Mouse (Mus musculus): ENCODE measurements around the gene Slc26a8. TPM values are rescaled to one million over a fixed set of nuclear protein-coding genes. Genes with fewer than 3 reads are reported as not detected.

Gene Slc26a8
- polyA plus RNA-seq, 1 experiment from 2014 or later = 0.75 TPM

DNA sequence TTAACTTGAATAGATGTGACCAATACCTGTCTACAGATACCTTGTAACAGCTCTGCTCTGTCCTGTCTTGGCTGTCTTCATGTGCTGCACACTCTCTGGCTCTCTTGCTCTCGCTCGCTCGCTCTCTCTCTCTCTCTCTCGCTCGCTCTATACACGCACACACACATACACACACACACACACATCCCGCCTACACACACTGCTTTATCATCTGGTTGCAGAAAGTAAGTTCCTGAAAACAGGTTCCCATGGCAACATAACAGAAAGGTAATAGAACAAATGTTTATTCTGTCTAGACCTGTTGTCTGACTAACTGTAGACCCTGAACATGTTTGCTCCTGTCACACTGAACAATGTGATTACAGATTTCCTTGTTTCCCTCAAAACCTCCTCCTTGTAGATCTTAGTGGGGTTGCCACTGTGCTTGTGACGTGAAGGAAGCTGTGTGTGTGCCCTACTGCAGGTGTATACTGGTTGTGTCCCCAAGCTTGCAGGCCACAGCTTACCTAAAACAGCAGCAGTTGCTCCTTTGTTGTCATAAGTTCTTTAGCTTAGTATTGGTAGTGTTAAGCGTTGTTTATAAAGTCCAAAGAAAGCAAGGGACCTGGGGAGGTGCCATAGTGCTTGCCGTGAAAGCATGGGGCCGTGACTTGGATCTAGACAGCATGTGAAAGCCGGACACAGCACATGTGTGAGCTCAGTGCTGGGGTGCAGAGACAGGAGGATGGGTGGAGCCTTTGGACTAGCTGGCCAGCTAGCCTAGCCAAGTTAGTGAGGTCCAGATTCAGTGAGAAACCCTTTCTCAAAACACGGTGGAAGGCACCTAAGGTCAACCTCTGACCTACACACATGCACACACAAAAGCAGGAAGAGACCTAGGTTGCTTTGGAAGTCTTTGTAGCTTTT, 7.5 kb upstream of the Slc26a8 start:
- no peak overlapping the region for H3K4me2 ChIP-seq (replicated peaks)
- H3K9ac ChIP-seq = no peak overlapping the region
- H3K36me3 ChIP-seq = no peaks in the 10 kb centered on the region
- peaks cover 38% of the 10 kb centered on the region for H3K4me1 ChIP-seq
- H3K27ac ChIP-seq = no peak overlapping the region
- H3K9me3 ChIP-seq = no peaks in the 10 kb centered on the region
- ATAC-seq (ENCODE audit: low FRiP score, low read depth) = no peak
- no peak overlapping the region for H3K4me3 ChIP-seq
- WGBS = 82% methylated on average over 13 of the region's 13 CpGs
- H3K27me3 ChIP-seq (replicated peaks) = no peaks in the 10 kb centered on the region

DNA sequence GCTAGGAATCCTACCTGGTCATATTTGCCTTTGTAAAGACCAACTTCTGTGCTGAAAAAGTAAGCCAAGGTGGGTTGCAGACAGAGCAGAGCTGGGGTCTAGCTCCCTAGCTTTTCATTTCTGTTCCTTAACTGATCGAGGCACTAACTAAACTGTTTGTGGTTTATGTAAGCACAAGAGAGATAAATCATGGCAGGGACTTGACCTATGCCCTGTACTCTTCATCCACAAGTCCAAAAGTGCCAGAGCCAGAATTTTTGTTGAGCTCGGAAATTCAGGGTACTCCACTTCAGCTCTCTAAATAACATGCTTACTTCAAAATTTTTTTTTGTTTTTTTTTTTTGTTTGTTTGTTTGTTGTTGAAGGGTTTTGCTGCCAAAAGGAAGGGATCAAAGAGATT, 6.6 kb upstream of the Slc26a8 start:
- WGBS = 45% methylated on average over 2 of the region's 2 CpGs
- Histone ChIP-seq H3K36me3 (no peaks in the 10 kb centered on the region), H3K27me3 (replicated peaks) (no peaks in the 10 kb centered on the region), H3K4me3 (no peak overlapping the region), H3K9ac (0 out of 2 replicates have a peak overlapping the region, but pooled peaks have one; percentile 21), H3K4me1 (peaks cover 39% of the 10 kb centered on the region), H3K4me2 (replicated peaks) (no peak overlapping the region), H3K27ac (no peak overlapping the region), H3K9me3 (no peaks in the 10 kb centered on the region)
- ATAC-seq (ENCODE audit: low FRiP score, low read depth) = no peak

DNA sequence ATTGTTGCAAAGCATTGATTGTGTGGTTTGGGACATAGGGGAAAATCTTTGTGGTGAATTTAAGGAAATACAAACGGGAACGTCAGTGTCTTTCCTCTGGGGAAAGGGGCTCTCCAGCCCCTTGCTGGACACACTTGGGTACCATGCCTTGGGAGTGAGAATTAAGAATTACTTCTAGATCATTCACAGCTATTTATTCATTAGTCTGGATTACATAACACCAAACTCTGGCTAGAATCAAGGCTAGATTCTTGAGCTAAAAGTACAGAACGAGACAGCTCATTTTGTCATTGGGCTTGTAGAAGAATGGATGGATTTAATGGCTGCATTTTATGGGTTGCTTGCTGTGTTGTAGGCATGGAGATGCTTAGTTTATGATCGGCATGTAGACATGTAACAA, 4.8 kb upstream of the Slc26a8 start:
- no peak for ATAC-seq (ENCODE audit: low FRiP score, low read depth)
- Histone ChIP-seq H3K9ac (no peak overlapping the region), H3K36me3 (no peaks in the 10 kb centered on the region), H3K4me2 (replicated peaks) (no peak overlapping the region), H3K4me3 (no peak overlapping the region), H3K27ac (no peak overlapping the region), H3K27me3 (replicated peaks) (no peaks in the 10 kb centered on the region), H3K9me3 (no peaks in the 10 kb centered on the region), H3K4me1 (peaks cover 42% of the 10 kb centered on the region)
- 73% methylated on average over 4 of the region's 4 CpGs for WGBS

DNA sequence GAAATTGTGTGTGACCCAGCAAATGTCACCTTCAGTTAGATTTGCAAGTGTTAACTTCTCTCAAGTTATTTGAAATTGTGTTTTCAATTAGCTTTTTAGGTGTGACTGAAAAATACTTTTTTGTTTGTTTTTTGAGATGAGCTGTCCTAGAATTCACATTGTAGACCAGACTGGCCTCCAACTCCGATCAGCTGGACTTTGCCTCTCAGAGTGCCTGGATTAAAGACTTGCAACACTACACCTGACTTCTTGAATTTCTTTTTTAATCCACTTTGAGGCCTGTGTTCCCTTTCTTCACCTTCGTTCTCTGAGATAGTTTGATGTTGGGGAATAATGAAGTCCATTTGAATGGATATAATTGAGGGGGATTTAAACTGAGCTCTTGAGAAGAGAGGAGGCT, 4.0 kb upstream of the Slc26a8 start:
- Histone ChIP-seq H3K27me3 (replicated peaks) (peaks cover 5% of the 10 kb centered on the region), H3K4me3 (no peak overlapping the region), H3K4me1 (peaks cover 49% of the 10 kb centered on the region), H3K9me3 (no peaks in the 10 kb centered on the region), H3K4me2 (replicated peaks) (no peak overlapping the region; the same call in 1 of the 2 replicates), H3K9ac (no peak overlapping the region; the same call in 1 of the 2 replicates), H3K36me3 (no peaks in the 10 kb centered on the region), H3K27ac (no peak overlapping the region)
- WGBS = 76% methylated on average over 2 of the region's 2 CpGs
- no peak for ATAC-seq (ENCODE audit: low FRiP score, low read depth)

DNA sequence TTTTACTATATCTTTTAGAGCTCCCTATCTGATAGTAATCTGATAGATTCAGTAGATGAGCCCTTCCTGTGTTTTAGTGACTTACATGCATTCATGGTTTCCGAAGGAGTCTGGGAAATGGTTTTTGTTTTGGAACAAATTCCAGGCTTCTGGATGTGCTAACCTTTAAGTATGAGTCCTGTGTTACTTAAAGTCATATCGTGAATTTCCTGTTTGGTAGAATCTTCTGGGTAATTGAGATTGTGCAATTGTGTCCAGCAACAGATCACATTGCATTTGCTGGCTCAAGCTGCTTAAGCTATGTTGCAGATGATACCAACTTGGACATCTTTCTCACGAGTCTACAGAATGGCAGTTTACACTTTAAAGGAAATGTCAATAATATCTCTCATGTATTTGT, 3.1 kb upstream of the Slc26a8 start:
- Histone ChIP-seq H3K27ac (no peak overlapping the region), H3K9ac (no peak overlapping the region), H3K4me3 (peak overlapping the region; percentile 97; the same call in 1 of the 2 replicates), H3K9me3 (no peaks in the 10 kb centered on the region), H3K4me1 (peaks cover 44% of the 10 kb centered on the region), H3K4me2 (replicated peaks) (peak overlapping the region; percentile 77), H3K36me3 (no peaks in the 10 kb centered on the region), H3K27me3 (replicated peaks) (peaks cover 7% of the 10 kb centered on the region)
- 57% methylated on average over 3 of the region's 3 CpGs for WGBS
- ATAC-seq (ENCODE audit: low FRiP score, low read depth) = no peak

DNA sequence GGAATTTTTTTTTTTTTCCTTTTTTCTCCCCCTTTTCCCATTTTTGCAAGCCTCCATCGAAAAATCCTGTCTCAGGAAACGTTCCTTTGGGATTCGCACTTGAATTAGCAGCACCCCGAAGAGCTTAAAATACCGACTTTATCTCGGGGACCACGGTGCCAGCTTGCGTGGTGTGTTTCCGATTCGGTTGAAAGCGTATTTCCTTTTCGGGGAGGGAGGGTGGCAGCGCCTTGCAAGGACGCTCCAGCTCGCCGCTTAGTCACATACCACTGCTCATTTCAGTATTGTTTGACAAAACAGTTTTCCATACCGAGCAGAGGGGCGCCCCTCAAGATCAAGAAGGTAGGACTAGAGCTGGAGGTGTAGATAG, 2.3 kb upstream of the Slc26a8 start:
- Histone ChIP-seq H3K27ac (0 out of 2 replicates have a peak overlapping the region, but pooled peaks have one; percentile 92), H3K4me2 (replicated peaks) (peak overlapping the region; percentile 77), H3K9ac (peak overlapping the region; percentile 85), H3K36me3 (no peaks in the 10 kb centered on the region), H3K27me3 (replicated peaks) (peaks cover 7% of the 10 kb centered on the region), H3K4me1 (peaks cover 37% of the 10 kb centered on the region), H3K4me3 (peak overlapping the region; percentile 97), H3K9me3 (no peaks in the 10 kb centered on the region)
- no peak for ATAC-seq (ENCODE audit: low FRiP score, low read depth)
- WGBS = under 1% methylated on average over 18 of the region's 18 CpGs

DNA sequence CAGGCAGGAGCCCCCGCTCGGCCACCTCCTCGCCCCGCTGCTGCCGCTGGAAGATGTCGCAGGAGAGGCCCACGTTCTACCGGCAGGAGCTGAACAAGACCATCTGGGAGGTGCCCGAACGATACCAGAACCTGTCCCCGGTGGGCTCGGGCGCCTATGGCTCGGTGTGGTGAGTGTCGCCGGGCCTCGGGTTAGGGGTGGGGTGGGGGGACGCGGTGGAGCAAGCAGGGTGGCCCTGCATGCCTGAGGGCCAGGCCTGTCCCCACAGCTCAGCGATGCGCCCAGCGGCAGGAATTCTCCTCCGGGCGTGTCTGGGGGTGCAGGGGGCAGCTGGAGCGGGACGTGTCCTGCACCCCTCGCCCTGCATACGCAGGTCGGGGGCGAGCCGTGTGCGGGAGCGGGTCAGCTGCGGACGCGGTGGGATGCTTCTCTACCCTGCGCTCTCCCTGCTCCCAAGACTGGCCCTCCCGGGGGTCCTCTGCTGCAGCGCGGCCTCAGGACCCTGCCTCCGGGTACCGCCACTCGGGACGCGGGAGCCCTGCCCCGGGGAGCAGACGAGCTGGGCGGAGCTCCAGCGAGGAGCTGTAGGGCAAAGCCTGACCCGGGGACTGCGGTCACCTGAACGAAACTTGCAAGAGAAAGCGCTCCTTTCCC, 1.8 kb upstream of the Slc26a8 start:
- Histone ChIP-seq H3K4me3 (peak overlapping the region; percentile 97), H3K4me1 (peaks cover 32% of the 10 kb centered on the region), H3K36me3 (no peaks in the 10 kb centered on the region), H3K4me2 (replicated peaks) (peak overlapping the region; percentile 77), H3K9me3 (no peaks in the 10 kb centered on the region), H3K9ac (peak overlapping the region; percentile 85), H3K27me3 (replicated peaks) (peaks cover 7% of the 10 kb centered on the region), H3K27ac (peak overlapping the region; percentile 92)
- WGBS = under 1% methylated on average over 50 of the region's 53 CpGs
- ATAC-seq (ENCODE audit: low FRiP score, low read depth) = peak; percentile 72

DNA sequence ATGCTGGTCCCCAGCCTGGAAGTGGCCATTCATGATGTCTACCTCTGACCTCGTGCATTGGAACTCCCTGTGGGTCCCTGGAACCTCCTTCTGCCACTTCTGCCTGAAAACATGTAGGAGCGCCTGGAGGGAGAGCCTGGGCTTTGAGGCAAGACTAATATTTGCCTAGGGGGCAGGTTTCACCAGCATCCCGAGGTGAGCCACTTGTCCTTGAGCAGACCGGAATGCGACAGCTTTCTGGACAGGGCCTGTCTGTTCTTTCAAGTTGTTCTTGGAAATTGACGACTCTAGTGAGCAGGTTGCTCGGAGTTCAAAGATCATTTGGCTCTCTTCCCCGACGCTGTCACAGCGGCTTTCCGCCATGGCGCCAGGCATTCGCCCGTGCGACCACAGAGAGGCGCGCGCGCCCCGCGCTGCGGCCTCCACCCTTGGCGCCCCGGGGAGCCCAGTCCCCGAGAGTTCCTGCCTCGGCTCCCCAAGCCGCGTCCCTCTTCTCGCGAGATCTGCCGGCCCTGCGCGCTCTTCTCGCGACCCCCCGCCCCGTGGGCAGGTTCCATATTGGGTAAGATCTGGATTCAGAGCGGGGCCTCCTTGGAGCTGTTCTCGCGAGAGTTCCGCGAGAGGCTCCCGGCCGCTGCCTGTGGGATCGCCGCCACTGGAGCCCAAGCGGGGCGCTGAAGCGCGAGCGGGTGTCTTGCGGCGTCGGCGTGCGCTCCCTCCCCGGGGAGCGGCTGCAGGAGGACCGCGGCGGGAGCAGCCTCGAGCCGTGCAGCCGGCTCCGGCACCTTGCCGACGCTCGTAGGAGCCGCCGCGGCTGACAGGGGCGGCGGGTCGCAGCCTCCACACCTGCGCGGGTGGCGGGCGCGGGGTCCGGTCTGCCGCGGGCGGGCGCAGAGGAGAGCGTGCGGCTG, 998 bp upstream of the Slc26a8 start, which contains the start of gene Mapk14:
Mapk14 (plus strand) TSS at position 554 of the 911 bp plus-strand sequence.
- Histone ChIP-seq H3K4me3 (peak within 1 kb of the TSS; percentile 97), H3K9me3 (no peaks in the 10 kb centered on the region), H3K4me2 (replicated peaks) (peak within 1 kb of the TSS; percentile 77), H3K36me3 (no peaks in the 10 kb centered on the region), H3K27ac (peak within 1 kb of the TSS; percentile 92), H3K27me3 (replicated peaks) (peaks cover 7% of the 10 kb centered on the region), H3K9ac (peak within 1 kb of the TSS; percentile 85), H3K4me1 (peaks cover 27% of the 10 kb centered on the region)
- peak; percentile 94 for ATAC-seq (ENCODE audit: low FRiP score, low read depth)
- WGBS = under 1% methylated on average over 85 of the region's 86 CpGs

DNA sequence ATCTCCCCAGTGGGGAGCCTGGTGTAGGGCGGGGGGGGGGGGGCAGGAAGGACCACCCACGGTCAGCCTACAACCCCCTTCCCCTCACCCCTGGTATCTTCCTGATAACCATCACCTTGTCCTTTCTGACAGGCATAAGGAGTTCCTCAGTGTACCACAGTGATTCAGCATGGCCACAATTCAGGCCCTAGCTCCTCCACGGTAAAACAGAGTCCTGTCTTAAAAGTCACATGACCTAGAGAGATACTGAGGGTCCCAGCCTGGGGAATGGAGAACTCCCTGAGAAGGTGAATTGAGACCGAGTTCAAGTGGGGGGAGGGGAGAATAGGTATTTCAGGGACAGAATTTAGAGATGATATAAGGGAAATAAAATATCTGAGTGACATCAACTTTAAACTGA, 2.7 kb downstream of the Slc26a8 start:
- H3K9me3 ChIP-seq = no peaks in the 10 kb centered on the region
- no peak overlapping the region for H3K9ac ChIP-seq
- WGBS = 51% methylated on average over 4 of the region's 4 CpGs
- ATAC-seq (ENCODE audit: low FRiP score, low read depth) = no peak
- no peak overlapping the region for H3K4me2 ChIP-seq (replicated peaks)
- no peaks in the 10 kb centered on the region for H3K36me3 ChIP-seq
- no peak overlapping the region for H3K4me3 ChIP-seq
- H3K27ac ChIP-seq = no peak overlapping the region
- H3K4me1 ChIP-seq = peaks cover 10% of the 10 kb centered on the region
- H3K27me3 ChIP-seq (replicated peaks) = peaks cover 7% of the 10 kb centered on the region

DNA sequence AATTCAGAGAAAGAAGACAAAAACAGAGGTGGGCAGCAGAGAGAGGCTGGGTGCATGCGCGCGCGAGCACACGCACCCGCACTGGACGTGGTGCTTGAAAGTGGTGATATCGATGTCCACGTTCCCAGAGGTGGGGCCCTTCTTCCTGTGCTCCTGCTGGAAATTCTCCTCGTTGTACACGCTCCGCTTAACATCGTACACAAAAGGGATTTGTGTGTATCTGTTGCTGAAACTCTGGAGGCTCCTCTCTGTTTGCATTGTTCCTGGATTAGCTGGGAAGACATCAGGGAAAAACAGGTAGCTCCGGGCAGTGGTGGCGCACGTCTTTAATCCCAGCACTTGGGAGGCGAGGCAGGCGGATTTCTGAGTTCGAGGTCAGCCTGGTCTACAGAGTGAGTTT, 5.4 kb downstream of the Slc26a8 start:
- Histone ChIP-seq H3K4me3 (no peak overlapping the region), H3K9ac (no peak overlapping the region), H3K4me1 (peaks cover 5% of the 10 kb centered on the region), H3K36me3 (no peaks in the 10 kb centered on the region), H3K9me3 (no peaks in the 10 kb centered on the region), H3K27ac (no peak overlapping the region), H3K27me3 (replicated peaks) (peaks cover 7% of the 10 kb centered on the region), H3K4me2 (replicated peaks) (no peak overlapping the region)
- 81% methylated on average over 19 of the region's 19 CpGs for WGBS
- no peak for ATAC-seq (ENCODE audit: low FRiP score, low read depth)

DNA sequence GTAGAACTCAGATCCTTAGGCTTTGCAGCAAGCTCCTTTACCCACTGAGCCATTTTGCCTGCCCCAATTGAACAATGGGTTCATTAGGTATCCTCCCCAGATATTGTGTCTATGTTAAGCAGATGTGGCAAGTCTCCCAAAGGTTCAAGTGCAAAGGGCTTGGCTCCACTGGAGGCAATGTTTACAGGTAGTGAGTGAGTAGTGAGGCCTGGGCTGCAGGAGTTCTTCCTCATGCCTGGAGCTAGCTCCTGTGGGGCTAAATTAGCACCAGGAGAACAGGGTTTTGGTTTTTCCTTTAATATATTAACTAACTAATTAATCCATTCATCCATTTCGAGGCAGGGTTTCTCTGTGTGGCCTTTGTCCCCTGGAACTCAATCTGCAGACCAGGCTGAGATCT, 6.4 kb downstream of the Slc26a8 start:
- no peaks in the 10 kb centered on the region for H3K9me3 ChIP-seq
- H3K36me3 ChIP-seq = no peaks in the 10 kb centered on the region
- no peak for ATAC-seq (ENCODE audit: low FRiP score, low read depth)

More for the DNA sequence above, 6.4 kb downstream of the Slc26a8 start:
- no peaks in the 10 kb centered on the region for H3K4me1 ChIP-seq
- H3K4me2 ChIP-seq (replicated peaks) = no peak overlapping the region
- no peak overlapping the region for H3K27ac ChIP-seq
- H3K27me3 ChIP-seq (replicated peaks) = no peaks in the 10 kb centered on the region
- H3K4me3 ChIP-seq = no peak overlapping the region
- no peak overlapping the region for H3K9ac ChIP-seq
- WGBS = 50% methylated on average over 1 of the region's 1 CpGs

All from neural tube, embryonic 12.5 days (tissue).